Mouse (Mus musculus) 3134 (cell line): ENCODE data around the gene Trip11.
A peak's percentile ranks its signal among the peaks of the same experiment; 100 is the strongest.
"Not testable (repeated sequence)": the region's sequence is repeated elsewhere in the genome, so short reads cannot be mapped to it uniquely, and the experiment has no call there.

ENCODE experiments used
- DNase-seq: peaks from one replicate; pipeline ENCODE4 v3.0.0-alpha.2; 2011; ENCODE audit warnings: low spot score; ENCODE audit not compliant: insufficient read length; ENCODE audit errors: extremely low read depth

Trip11 gene

GRCm38 (mm10) chr12:101912626-101913490 is at the start of gene Trip11:
Trip11 (minus strand) TSS chr12:101913267.
- DNase-seq: peak; percentile 87

GRCm38 (mm10) chr12:101958960-101959780 is 46.1 kb upstream of the Trip11 start:
- DNase-seq: not testable (repeated sequence)

- DNase-seq: no peak
These were observed 45.5 kb upstream of the Trip11 start for GRCm38 (mm10) chr12:101958556-101958955.

GRCm38 (mm10) chr12:101957942-101958544 is 45.0 kb upstream of the Trip11 start, which contains the start of gene Atxn3:
Atxn3 (minus strand) TSS chr12:101958246.
- peak; percentile 93 for DNase-seq

- peak; percentile 15 for DNase-seq
These were observed 44.2 kb upstream of the Trip11 start for GRCm38 (mm10) chr12:101957079-101957941.

GRCm38 (mm10) chr12:101955821-101956220 is 42.8 kb upstream of the Trip11 start:
- DNase-seq: not testable (repeated sequence)

- no peak for DNase-seq
These were observed 35.7 kb upstream of the Trip11 start for GRCm38 (mm10) chr12:101948801-101949200.

GRCm38 (mm10) chr12:101947986-101948385 is 34.9 kb upstream of the Trip11 start:
- no peak for DNase-seq

DNA sequence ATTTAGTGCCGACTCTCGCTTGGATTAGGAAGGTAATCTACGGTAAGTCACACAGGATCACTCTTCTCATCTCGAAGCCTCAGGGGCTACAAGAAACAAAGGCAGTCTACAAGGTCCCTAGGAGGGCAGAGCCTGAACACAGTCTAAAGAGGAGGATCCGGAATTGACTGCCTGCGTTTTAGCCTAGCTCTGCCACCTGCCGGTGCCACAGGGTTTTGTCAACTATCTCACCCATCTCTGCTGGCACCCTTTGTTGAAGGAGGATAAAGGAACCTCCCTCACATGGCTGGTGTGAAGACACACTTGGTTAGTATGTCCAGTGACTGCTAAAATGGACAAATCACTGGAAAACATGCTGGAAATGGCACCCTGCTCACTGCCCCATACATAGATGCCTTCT is 24.5 kb upstream of the Trip11 start:
- DNase-seq: no peak

DNA sequence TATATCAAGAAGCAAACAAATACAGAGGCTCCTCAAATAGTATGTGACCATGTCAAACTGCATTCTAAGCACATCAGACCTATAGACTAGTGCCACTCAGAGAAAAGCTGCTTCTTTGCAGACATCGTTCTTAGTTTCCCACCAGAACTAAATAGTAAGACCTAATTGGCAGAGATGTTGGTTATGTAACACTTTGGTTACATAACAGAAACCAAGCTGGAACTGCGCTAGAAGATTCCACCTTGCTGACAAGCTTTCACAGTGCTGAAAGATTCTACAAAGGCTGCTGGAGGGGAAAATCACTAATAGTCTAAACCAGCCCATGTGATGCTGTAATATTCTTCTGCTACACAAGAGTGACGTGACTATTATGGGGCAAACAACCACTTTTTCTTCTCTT is 22.2 kb upstream of the Trip11 start:
- DNase-seq: no peak

- DNase-seq: no peak
These were observed 15.4 kb upstream of the Trip11 start for GRCm38 (mm10) chr12:101928423-101928822.

DNA sequence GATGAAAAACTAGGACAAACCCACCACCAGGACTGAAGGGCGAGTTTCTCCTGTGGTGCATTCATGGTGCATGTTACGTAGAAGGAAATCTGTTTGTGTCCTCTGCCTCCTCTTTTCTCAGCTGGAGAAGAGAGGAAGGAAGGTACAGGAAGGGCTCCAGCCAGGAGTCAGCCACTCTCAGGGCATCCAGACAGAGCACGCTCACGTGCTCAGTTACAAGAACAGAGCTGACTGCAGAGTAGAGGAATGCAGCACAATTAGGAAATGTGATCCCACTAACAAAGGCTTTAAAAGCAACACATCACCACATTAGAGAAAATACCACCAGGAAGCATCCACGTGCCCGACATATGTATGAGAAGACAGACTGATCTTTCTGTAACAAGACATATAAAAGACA is 9.2 kb upstream of the Trip11 start:
- no peak for DNase-seq

- DNase-seq: no peak
These were observed 6.8 kb upstream of the Trip11 start for GRCm38 (mm10) chr12:101919847-101920246.

DNA sequence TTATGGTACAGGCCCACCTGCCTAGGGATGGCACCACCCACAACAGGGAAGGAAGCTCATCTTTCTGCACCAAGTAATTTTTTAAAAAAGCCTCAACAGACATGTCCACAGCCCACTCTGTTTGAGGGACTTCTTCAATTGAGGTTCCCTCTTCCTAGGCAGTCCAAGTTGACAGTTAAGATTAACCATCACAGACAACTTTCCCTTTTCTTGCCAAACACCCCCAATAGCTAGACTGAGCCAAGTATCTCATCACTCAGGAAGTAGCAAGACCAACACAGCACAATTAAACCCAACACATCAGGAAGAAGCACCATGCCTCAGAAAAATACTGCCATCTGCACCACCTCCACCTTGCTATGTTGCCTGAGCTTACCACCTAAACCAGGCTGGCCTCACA is 4.1 kb upstream of the Trip11 start:
- DNase-seq: no peak

GRCm38 (mm10) chr12:101911346-101911745 is 1.7 kb downstream of the Trip11 start:
- no peak for DNase-seq

DNA sequence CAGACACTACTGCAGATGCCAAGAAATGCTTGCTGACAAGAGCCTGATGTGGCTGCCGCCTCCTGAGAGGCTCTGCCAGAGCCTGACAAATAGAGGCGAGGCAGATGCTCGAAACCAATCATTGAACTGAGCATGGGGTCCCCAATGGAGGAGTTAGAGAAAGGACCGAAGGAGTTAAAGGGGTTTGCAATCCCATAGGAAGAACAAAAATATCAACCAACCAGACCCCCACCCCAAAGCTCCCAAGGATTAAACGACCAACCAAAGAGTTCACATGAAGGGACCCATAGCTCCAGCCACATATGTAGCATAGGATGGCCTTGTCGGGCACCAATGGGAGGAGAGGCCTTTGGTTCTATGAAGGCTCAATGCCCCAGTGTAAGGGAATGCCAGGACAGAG is 2.7 kb downstream of the Trip11 start:
- no peak for DNase-seq

DNA sequence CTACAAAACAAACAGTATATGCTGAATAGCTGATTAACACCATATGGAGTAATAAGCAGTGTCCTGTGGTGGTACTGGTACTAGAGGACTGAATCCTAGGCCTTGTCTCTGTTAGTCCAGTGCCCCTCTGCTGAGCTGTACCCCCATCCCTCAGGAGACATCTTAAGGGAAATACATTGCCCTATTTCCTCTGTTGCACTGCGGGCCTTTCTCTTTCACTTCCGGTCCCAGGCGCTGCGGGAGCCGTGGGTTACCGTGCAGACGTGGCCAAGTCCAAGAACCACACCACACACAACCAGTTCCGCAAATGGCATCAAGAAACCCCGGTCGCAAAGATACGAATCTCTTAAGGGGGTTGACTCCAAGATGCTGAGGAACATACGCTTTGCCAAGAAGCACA is 7.2 kb downstream of the Trip11 start:
- no peak for DNase-seq

DNA sequence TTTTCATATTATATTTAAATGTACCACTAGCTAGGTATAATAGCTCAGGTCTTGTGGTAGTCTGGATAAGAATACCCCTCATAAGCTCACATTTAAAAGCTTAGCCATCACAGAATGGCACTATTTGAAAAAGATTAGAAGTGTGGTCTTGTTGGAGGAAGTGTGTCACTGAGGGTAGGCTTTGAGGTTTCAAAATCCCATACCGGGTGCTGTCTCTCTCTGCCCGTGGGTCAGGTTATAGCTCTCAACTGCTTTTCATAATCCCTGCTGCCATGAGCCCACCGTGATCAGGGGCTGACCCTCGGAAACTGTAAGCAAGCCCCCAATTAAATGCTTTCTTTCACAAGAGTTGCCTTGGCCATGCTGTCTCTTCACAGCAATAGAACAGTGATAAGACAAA is 8.2 kb downstream of the Trip11 start:
- DNase-seq: no peak

- DNase-seq: no peak
These were observed 8.9 kb downstream of the Trip11 start for GRCm38 (mm10) chr12:101904170-101904569.

DNA sequence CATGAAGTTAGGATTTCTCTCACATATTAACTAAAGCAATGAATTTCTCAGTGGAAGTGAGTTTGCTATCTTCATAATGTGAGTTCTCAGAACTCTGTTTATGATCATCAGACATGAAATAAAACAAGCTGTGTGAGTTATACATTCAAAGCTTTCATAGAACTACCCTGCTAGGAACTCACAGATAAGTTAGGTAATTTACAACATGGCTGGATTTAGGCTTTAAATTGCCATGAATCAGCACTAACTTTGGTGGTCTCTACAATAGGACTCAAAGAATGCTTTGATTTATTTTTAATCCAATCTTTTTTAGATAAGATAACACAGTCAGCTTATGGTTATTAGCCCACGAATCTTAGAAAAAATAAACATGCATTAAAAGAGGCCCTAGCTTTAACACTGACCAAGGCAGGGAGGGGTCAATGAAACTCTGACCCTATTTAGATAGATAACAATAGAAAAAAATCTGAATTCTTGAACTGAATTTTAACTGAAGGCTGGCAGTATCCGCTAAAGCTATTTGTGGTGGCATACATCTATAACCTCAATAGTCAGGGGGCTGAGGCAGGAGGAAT is 13.3 kb downstream of the Trip11 start:
- DNase-seq: no peak
